Mouse (Mus musculus) liver, postnatal 0 days (tissue): Measurements from ENCODE around the gene Lzts2. TPM values are rescaled to one million over a fixed set of nuclear protein-coding genes. Genes with fewer than 3 reads are reported as not detected.
A peak's percentile ranks its signal among the peaks of the same experiment; 100 is the strongest.

Source experiments
- ATAC-seq: fragments of 200-750 bp; cut with Nextera tagmentation; 2 replicates; pipeline ENCODE4 v1.8.0; 2017; ENCODE audit warnings: mild to moderate bottlenecking, moderate library complexity
- DNase-seq: peaks from one replicate; pipeline ENCODE4 v3.0.0-alpha.2; 2016
- H3K27ac ChIP-seq: fragments of 300-500 bp; sonication (generic); 2 replicates; pipeline ENCODE4 v1.5.1; 2014; ENCODE audit warnings: antibody characterized with exemption, moderate library complexity, mild to moderate bottlenecking, low read depth
- H3K27me3 ChIP-seq: fragments of 300-500 bp; sonication (generic); 2 replicates; pipeline ENCODE4 v1.6.1; 2014; ENCODE audit warnings: low read length, control low read depth, mixed read lengths; ENCODE audit not compliant: insufficient read depth
- H3K36me3 ChIP-seq: fragments of 300-500 bp; sonication (generic); replicated peaks from 2 replicates; pipeline ENCODE4 v1.6.1; 2014; ENCODE audit warnings: mild to moderate bottlenecking, control low read depth, low read length, moderate library complexity, mixed read lengths; ENCODE audit not compliant: insufficient read depth
- H3K4me1 ChIP-seq: fragments of 300-500 bp; sonication (generic); 2 replicates; pipeline ENCODE4 v1.6.1; 2014; ENCODE audit warnings: antibody characterized with exemption, mild to moderate bottlenecking, control low read depth; ENCODE audit not compliant: insufficient read depth
- H3K4me2 ChIP-seq: fragments of 300-500 bp; sonication (generic); 2 replicates; pipeline ENCODE4 v1.6.1; 2014; ENCODE audit warnings: low read depth, mild to moderate bottlenecking, low read length, moderate library complexity, mixed read lengths
- H3K4me3 ChIP-seq: fragments of 300-500 bp; sonication (generic); 2 replicates; pipeline ENCODE4 v1.5.1; 2014; ENCODE audit warnings: low read depth, low read length
- H3K9ac ChIP-seq: fragments of 300-500 bp; sonication (generic); replicated peaks from 2 replicates; pipeline ENCODE4 v1.6.1; 2014; ENCODE audit warnings: mild to moderate bottlenecking, moderate library complexity
- H3K9me3 ChIP-seq: fragments of 300-500 bp; sonication (generic); 2 replicates; pipeline ENCODE4 v1.6.1; 2016; ENCODE audit warnings: mild to moderate bottlenecking, control low read depth, low read length, mixed read lengths
- CTCF ChIP-seq: sonication (generic); IDR thresholded peaks from 2 replicates; pipeline ENCODE4 v1.5.1; 2016; ENCODE audit warnings: antibody characterized with exemption, low read depth
- EP300 ChIP-seq: IDR thresholded peaks from 2 replicates; pipeline ENCODE4 v1.6.1; 2016; ENCODE audit warnings: antibody characterized with exemption, low read depth, mild to moderate bottlenecking
- WGBS: fragments of 180-500 bp; shearing (Covaris S2); extraction: QIAGEN DNeasy Blood & Tissue Kit; methylation state at CpG from one replicate; pipeline ENCODE4 v1.1.7; 2014; ENCODE audit not compliant: insufficient replicate concordance; 5-methylcytosine and 5-hydroxymethylcytosine counted together
- polyA plus RNA-seq: library from polyadenylated mRNA; unstranded; fragments of >200 nt; fragmentation: Nextera tagmentation; extraction: Ambion mirVana; gene quantifications from 2 replicates; pipeline ENCODE4 v1.2.1, GENCODE M21; 2015

Gene Lzts2
- polyA plus RNA-seq, 1 experiment from 2014 or later: 5.7 TPM

DNA sequence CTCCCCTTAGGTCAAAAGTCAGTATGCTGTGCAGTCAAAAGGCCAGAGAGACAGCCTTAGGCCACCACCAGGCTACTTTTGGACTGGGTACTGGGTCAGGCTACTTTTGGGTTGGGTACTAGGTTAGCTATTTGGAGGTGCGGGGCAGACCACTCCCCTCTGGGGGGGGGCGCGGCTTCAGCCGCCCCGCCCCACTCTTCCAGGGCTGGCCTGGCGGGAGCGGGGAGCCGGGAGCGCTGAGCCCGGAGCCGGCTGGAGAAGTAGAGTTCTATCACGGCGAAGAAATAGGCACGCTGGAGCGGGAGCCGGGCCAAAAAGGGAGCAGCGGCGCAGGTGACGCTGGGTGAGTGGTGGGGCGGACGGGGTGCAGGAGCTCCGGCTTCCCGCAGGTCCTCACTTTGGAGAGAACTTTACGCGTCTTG is 778 bp downstream of the Lzts2 start:
- peak overlapping the region; percentile 91 for H3K4me2 ChIP-seq
- peaks cover 36% of the 10 kb centered on the region for H3K4me1 ChIP-seq
- H3K27me3 ChIP-seq: no peaks in the 10 kb centered on the region
- DNase-seq: peak; percentile 60
- H3K36me3 ChIP-seq: peaks cover 22% of the 10 kb centered on the region
- peak; percentile 55 for ATAC-seq
- no peak for TF ChIP-seq CTCF
- TF ChIP-seq EP300: no peak
- H3K27ac ChIP-seq: peak overlapping the region; percentile 87
- H3K9ac ChIP-seq: peak overlapping the region; percentile 72
- under 1% methylated on average over 24 of the region's 25 CpGs for WGBS
- H3K9me3 ChIP-seq: no peaks in the 10 kb centered on the region
- peak overlapping the region; percentile 59 for H3K4me3 ChIP-seq

DNA sequence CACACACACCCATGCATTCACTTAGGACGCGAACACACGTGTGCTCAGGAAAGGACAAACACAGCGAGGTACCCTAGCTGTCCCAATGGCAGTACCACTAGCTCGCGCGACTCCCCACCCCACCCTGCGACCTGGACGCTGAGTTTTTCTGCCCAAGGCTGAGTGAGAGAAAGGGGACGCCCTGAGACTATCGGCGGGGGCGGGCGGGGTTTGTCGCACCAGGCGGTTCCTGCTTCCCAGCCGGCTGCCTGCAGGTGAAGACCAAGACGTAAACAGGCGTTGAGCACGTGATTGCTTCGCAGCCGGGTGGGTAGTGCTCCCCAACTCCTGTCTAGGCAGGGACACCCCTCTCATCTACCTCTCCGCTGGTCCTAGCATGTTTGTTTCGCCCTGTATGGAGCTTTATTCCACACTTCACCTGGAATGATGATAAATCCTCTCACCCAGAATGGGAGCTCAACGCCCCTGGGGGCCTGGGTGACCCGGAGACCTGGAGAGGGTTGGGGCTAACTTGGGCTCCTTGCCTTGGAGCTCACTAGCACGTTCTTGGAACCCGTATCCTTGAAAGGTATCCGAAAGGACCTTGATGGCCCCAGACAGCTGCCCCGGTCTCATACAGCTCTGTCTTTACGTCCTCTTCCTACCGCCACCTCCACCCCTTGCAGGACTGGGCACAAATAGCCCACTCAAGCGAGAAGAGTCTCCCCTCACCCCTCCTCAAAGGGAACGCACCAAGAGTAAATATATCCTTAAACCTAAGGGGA is 1.5 kb downstream of the Lzts2 start:
- Histone ChIP-seq H3K9me3 (no peaks in the 10 kb centered on the region), H3K36me3 (peaks cover 16% of the 10 kb centered on the region), H3K4me3 (peak overlapping the region; percentile 59), H3K27me3 (no peaks in the 10 kb centered on the region), H3K4me1 (peaks cover 36% of the 10 kb centered on the region), H3K4me2 (peak overlapping the region; percentile 91), H3K9ac (peak overlapping the region; percentile 72), H3K27ac (peak overlapping the region; percentile 87)
- ATAC-seq: no peak
- WGBS: 1% methylated on average over 34 of the region's 34 CpGs
- TF ChIP-seq CTCF: no peak
- TF ChIP-seq EP300: no peak
- DNase-seq: peak; percentile 68

DNA sequence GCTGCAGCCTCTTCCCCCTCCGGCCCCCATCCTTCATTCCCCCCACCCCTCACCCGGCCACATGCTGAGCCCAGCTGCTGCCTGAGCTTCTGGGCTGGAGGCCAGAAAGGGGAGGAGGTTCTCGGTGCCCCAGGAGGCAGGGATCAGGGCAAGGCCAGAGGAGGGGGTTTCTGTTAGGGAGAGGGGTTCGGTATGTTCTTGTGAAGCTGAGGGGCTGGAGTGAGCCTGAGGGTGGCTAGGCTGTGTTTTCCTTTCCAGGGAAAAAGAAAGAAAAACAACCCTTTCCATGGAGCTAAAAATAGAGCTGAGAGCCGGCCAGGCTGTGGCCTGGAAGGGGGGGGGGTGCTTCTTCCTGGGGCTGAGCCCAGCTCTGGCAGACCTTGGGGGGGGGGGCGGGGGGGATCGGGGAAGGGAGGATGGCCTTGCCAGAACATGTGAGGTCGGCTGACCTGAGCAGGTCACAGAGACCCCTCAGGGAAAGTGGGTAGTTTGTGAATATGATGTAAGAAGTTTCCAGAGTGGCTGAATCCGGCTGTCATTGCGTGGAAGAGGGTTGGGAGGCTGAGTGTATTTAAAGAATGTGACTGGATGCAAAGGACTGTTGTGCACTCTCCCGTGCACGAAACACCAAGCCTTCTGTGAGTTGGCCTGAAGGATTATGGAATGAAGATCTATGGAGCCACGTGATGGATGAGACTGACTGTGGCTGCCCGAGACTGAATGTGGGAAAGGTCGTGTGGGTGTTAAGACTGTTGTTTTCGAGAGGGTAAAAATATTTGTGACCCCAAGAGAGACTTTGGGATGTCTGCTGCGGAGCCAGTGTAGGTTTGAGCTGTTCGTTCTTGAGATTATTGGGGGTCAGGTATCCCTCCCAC is 2.4 kb downstream of the Lzts2 start:
- Histone ChIP-seq H3K27me3 (no peaks in the 10 kb centered on the region), H3K9me3 (no peaks in the 10 kb centered on the region), H3K9ac (peak overlapping the region; percentile 72), H3K4me2 (peak overlapping the region; percentile 91), H3K27ac (peak overlapping the region; percentile 87), H3K36me3 (peaks cover 9% of the 10 kb centered on the region; the same call in 1 of the 2 replicates), H3K4me1 (peaks cover 36% of the 10 kb centered on the region), H3K4me3 (peak overlapping the region; percentile 59)
- 2% methylated on average over 16 of the region's 18 CpGs for WGBS
- TF ChIP-seq CTCF: no peak
- TF ChIP-seq EP300: no peak
- ATAC-seq: no peak
- DNase-seq: peak; percentile 69

GRCm38 (mm10) chr19:45017216-45017771 is 3.1 kb downstream of the Lzts2 start:
- WGBS: 1% methylated on average over 25 of the region's 27 CpGs
- TF ChIP-seq CTCF (peak; percentile 48), EP300 (no peak)
- peaks cover 2% of the 10 kb centered on the region; the same call in 1 of the 2 replicates for H3K36me3 ChIP-seq
- peak overlapping the region; percentile 91 for H3K4me2 ChIP-seq
- no peaks in the 10 kb centered on the region for H3K27me3 ChIP-seq
- DNase-seq (peak; percentile 73), ATAC-seq (peak; percentile 31)
- peak overlapping the region; percentile 87 for H3K27ac ChIP-seq
- H3K9ac ChIP-seq: peak overlapping the region; percentile 72
- no peaks in the 10 kb centered on the region for H3K9me3 ChIP-seq
- peaks cover 36% of the 10 kb centered on the region for H3K4me1 ChIP-seq
- H3K4me3 ChIP-seq: peak overlapping the region; percentile 59

DNA sequence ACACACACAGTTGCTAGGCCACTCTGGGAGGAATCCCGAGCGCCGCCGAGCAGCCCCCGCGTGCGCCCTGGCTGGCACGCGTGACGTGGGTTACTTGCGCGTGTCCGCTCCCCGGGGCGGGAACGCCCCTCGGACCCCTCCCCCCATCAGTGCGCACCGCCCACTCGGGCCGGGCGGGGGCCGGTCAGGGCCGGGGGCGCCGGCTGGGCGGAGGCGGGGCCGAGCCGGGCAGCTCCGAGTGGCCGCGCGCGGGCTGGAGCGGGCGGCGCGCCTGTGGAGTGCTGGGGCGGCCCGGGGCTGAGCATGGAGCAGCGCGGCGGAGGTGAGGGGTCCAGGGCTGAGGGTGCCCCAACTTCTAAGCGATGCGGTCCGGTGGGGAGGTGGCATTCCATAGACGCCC is 3.7 kb downstream of the Lzts2 start:
- no peaks in the 10 kb centered on the region for H3K27me3 ChIP-seq
- no peaks in the 10 kb centered on the region for H3K9me3 ChIP-seq
- H3K36me3 ChIP-seq: no peaks in the 10 kb centered on the region; the same call in 1 of the 2 replicates
- ATAC-seq (peak; percentile 54), DNase-seq (peak; percentile 79)
- H3K4me3 ChIP-seq: peak overlapping the region; percentile 59
- peak overlapping the region; percentile 91 for H3K4me2 ChIP-seq
- H3K9ac ChIP-seq: peak overlapping the region; percentile 72
- peak overlapping the region; percentile 87 for H3K27ac ChIP-seq
- TF ChIP-seq EP300 (no peak), CTCF (no peak)
- peaks cover 36% of the 10 kb centered on the region for H3K4me1 ChIP-seq
- WGBS: 3% methylated on average over 22 of the region's 48 CpGs

GRCm38 (mm10) chr19:45018351-45018831 is 4.2 kb downstream of the Lzts2 start:
- H3K27ac ChIP-seq: peak overlapping the region; percentile 87
- H3K9ac ChIP-seq: peak overlapping the region; percentile 72
- ATAC-seq: no peak
- no peak for TF ChIP-seq CTCF
- TF ChIP-seq EP300: no peak
- peaks cover 36% of the 10 kb centered on the region for H3K4me1 ChIP-seq
- no peaks in the 10 kb centered on the region; the same call in 1 of the 2 replicates for H3K36me3 ChIP-seq
- WGBS: 10% methylated on average over 11 of the region's 13 CpGs
- no peaks in the 10 kb centered on the region for H3K27me3 ChIP-seq
- peak overlapping the region; percentile 59 for H3K4me3 ChIP-seq
- H3K4me2 ChIP-seq: peak overlapping the region; percentile 91
- H3K9me3 ChIP-seq: no peaks in the 10 kb centered on the region
- peak; percentile 22 for DNase-seq
